Mouse (Mus musculus) neural tube, postnatal 0 days (tissue): ENCODE data around the gene Cpt1c. TPM values are rescaled to one million over a fixed set of nuclear protein-coding genes. Genes with fewer than 3 reads are reported as not detected.

ENCODE experiments used
- microRNA-seq: library from miRNA; unstranded; fragments of <30 nt; microRNA quantifications from one replicate; pipeline ENCODE4, GENCODE M21; 2016
- polyA plus RNA-seq: library from polyadenylated mRNA; unstranded; fragments of >200 nt; fragmentation: Nextera tagmentation; extraction: Ambion mirVana; gene quantifications from 2 replicates; pipeline ENCODE4 v1.2.1, GENCODE M21; 2015

The Cpt1c gene
- 47.3 and 54.4 TPM in 2 replicates for polyA plus RNA-seq

DNA sequence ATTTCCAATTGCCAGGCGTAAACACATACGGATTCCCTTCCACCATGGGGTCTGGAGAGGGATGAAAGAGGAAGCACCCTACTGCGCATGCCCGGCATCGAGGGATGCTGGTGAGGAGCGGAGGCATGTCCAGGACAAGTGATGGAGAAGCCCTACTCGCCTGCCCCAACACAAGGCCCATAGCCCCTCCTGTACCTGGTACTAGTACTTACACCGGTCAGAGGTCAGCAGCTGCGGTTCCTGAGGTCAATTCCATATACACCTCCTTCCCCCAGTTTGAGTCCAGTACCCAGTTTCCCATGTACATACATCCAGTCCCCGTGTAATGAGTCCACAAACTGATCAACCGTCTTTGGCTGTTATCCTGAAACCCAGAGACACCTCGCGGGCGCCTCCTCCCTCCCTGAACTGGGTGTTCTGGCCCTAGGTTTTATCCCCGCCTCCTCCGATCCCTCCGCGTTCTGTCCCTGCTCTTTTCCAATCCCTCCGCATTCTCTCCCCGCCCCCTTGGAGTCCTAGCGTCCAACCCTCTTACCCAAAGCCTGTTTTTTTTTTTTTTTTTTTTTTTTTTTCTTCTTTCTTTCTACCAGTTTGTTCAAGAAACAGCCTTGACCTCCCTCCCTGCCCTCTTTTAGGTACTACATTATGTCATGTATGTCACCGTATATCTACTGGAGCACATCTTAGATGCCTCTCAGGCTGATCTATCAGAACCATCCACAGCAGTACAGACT lies at the start of gene Cpt1c:
TSS of gene Cpt1c (minus strand) at position 469 of the 734 bp plus-strand sequence.

DNA sequence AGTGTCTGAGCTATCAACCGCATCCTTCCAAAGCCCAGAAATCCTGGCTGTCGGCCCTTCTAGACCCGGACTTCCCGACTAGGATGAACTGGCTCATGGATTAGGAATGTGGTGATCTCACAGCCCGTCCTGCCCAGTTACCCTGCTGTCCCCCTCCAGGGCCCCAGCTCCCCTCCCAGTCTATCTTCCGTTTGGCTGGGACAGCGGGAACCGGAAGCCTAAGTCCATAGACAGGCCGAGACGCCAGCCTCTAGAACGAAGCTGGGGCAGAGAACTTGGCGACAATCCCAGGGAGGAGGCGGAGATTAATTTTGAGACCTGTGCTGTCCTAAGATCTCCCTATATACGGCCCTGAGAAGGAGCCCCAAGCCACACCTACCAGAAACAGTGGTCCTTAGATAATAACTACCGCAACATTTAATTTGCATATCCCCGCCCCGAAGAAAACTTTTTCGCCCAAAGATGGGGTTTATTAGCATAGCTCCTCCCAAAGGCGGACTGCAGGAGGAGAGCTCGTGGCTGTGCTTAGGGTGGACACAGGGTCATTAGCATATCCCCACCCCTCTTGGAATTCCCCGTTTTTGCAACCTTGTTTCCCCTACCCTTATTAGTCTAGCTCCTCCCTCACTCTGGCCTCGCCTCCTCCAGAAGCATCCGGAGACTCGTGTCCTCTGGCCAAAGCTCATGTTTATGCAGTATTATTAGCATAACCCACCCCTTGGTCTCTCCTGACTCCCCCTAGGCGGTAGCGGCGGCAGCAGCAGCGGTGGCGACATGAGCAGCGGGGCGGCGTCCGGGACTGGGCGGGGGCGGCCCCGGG lies 42.8 kb upstream of the Cpt1c start, which contains the start of gene Rras:
TSS of gene Rras (plus strand) at position 720 of the 820 bp plus-strand sequence.

DNA sequence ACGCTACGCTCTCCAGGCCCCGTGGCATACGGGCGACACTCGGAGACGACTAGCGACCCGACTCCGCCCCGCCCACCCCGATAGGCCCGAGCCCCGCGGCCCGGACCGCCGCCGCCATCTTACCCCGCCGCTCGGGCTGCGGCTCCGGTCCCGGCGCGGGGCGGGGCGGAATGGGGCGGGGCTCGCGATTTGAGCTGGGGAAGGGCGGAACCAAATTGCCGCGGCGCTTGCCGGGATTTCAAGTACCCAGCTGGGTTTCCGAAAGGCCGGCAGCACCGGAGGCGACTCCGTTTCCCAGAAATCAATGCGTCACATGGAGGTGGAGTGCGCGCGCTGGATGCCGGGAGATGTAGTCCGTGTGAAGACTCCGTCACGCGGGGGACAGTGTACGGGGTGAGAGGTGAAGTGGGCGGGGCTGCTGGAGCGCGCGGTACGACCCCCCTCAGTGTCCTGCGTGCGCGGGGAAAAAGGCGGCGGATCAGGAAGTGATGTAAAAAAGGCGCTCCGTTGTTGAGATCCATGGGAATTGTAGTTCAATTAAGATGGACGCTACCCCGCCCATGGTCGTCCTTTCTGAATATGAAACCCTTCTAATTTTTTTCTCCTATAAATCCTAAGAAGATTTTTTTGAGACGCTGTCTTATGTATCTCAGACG lies 41.4 kb upstream of the Cpt1c start, which contains the start of gene Scaf1:
TSS of gene Scaf1 (minus strand) at position 407 of the 656 bp plus-strand sequence.

GRCm38 (mm10) chr7:44998501-44998955 lies 23.9 kb upstream of the Cpt1c start, which contains the start of gene Bcl2l12:
Bcl2l12 (minus strand) TSS chr7:44998712.

GRCm38 (mm10) chr7:44997231-44997939 lies 22.7 kb upstream of the Cpt1c start, which contains the start of gene Irf3:
Irf3 (plus strand) TSS chr7:44997648.

GRCm38 (mm10) chr7:44986192-44986878 lies 11.7 kb upstream of the Cpt1c start, which contains the start of gene Prmt1:
Prmt1 (minus strand) TSS chr7:44986568.

DNA sequence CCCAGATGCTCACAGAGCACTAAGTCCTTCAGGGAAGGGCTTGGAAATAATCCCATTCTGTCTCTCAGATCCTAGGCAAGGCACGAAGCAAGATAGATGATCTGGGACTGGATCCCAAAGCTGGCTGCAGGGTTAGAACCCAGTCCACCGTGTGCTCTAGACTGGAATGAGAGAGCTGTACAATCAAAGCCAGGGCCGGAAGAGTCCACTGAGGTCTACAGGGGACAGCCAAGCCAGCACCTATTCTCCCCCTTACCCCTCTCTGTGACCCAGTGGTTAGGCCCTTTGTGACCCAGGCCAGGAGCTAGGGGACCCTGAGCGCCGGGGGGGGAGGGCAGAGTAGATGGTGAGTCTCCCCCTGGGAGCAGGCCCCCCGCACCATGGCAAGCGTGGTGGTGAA lies 31.7 kb downstream of the Cpt1c start, which contains the start of gene Tsks:
TSS of gene Tsks (plus strand) at position 301 of the 400 bp plus-strand sequence.

DNA sequence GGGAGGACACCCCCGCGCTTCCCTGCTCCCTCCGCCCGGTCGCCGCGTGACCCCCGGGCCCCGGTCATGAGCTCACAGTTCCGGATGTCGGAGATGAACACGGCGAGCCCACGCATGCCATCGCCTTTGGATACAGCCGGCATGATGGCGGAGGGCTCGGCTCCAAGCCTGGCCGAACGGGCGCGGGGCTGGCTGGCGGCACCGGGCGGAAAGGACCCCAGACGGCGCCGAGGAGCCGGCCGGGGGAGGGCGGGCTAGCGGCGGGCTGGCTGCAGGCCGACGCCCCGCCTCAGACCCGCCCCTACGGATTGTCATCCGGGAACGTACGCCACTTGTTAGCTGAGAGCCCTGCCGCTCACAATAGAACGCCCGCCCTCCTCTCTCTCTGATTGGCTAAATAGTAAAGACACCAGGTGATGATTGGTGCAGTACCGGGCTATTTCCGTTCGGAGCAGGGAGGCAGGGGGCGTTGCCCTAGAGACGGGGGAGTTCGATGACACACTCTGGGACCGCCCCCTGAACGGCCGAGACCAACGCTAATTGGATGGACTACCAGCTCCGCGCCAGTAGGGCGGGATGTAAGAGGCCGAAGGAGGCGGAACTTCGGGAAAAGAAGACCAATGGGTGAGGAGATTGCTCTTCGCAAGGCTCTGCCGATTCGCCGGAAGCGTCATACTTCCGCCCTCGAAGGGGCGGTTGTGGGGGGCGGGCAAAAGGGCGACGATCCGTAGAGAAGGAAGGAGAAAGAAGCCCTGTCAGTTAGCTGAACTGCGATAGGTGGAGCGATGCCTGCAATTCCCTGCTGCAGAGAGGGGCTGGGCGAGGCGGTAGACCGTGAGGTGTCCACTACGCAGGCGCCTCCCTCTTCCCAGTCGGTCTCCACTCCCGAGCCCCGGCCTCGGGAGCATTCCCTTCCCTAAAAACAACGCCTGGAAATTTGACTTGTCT lies 45.2 kb downstream of the Cpt1c start, which contains the start of gene Ap2a1:
TSS of gene Ap2a1 (minus strand) at position 293 of the 948 bp plus-strand sequence.

Small RNA genes within 50 kb of the gene (microRNA-seq; reads per million reads assigned to microRNA genes)
- gene Mir7054 = not detected

Other genes starting within 250 kb of the Cpt1c start
- gene Vrk3, start 226.4 kb downstream of the Cpt1c start, polyA plus RNA-seq = 26.6 and 27.4 TPM in 2 replicates
- 0.77 and 0.92 TPM in 2 replicates for gene Zfp473, start 223.8 kb downstream of the Cpt1c start, polyA plus RNA-seq
- gene Nup62, start 158.8 kb downstream of the Cpt1c start, polyA plus RNA-seq = 30.3 and 34.3 TPM in 2 replicates
- gene Il4i1, start 158.5 kb downstream of the Cpt1c start, polyA plus RNA-seq = 0.65 and 0.75 TPM in 2 replicates
- gene Atf5, start 158.2 kb downstream of the Cpt1c start, polyA plus RNA-seq = 4.6 TPM in 2 replicates
- gene Akt1s1, start 125.9 kb downstream of the Cpt1c start, polyA plus RNA-seq = 90.2 and 91.0 TPM in 2 replicates
- gene Tbc1d17, start 125.8 kb downstream of the Cpt1c start, polyA plus RNA-seq = 103 and 107 TPM in 2 replicates
- gene Pnkp, start 117.7 kb downstream of the Cpt1c start, polyA plus RNA-seq = 27.6 and 30.9 TPM in 2 replicates
- gene Ptov1, start 105.1 kb downstream of the Cpt1c start, polyA plus RNA-seq = 473 and 497 TPM in 2 replicates
- 102 and 116 TPM in 2 replicates for gene Med25, start 82.1 kb downstream of the Cpt1c start, polyA plus RNA-seq
- gene Fuz, start 78.8 kb downstream of the Cpt1c start, polyA plus RNA-seq = 15.0 and 17.1 TPM in 2 replicates
- gene Ap2a1, start 45.4 kb downstream of the Cpt1c start, polyA plus RNA-seq = 115 and 126 TPM in 2 replicates
- gene Tsks, start 31.6 kb downstream of the Cpt1c start, polyA plus RNA-seq = 0.13 and 0.25 TPM in 2 replicates
- gene Prmt1, start 11.7 kb upstream of the Cpt1c start, polyA plus RNA-seq = 421 and 486 TPM in 2 replicates
- gene Irf3, start 22.8 kb upstream of the Cpt1c start, polyA plus RNA-seq = 39.9 and 41.6 TPM in 2 replicates
- 9.2 and 11.8 TPM in 2 replicates for gene Bcl2l12, start 23.9 kb upstream of the Cpt1c start, polyA plus RNA-seq
- 46.4 and 54.3 TPM in 2 replicates for gene Scaf1, start 41.5 kb upstream of the Cpt1c start, polyA plus RNA-seq
- gene Rras, start 43.1 kb upstream of the Cpt1c start, polyA plus RNA-seq = 19.6 and 25.6 TPM in 2 replicates
- gene Prr12, start 78.0 kb upstream of the Cpt1c start, polyA plus RNA-seq = 9.7 and 11.6 TPM in 2 replicates
- 59.8 and 66.5 TPM in 2 replicates for gene Nosip, start 87.6 kb upstream of the Cpt1c start, polyA plus RNA-seq
- 14.7 and 15.8 TPM in 2 replicates for gene Prrg2, start 87.8 kb upstream of the Cpt1c start, polyA plus RNA-seq
- gene Rcn3, start 117.4 kb upstream of the Cpt1c start, polyA plus RNA-seq = 57.0 and 59.7 TPM in 2 replicates
- 50.0 and 59.6 TPM in 2 replicates for gene Fcgrt, start 129.0 kb upstream of the Cpt1c start, polyA plus RNA-seq
- gene Rps11, start 149.6 kb upstream of the Cpt1c start, polyA plus RNA-seq = 748 and 784 TPM in 2 replicates
- 715 and 776 TPM in 2 replicates for gene Rpl13a, start 153.9 kb upstream of the Cpt1c start, polyA plus RNA-seq
- 0.63 TPM in 1 of 2 replicates, not detected in the other for gene Gm45713, start 161.4 kb upstream of the Cpt1c start, polyA plus RNA-seq
- 2.4 and 2.9 TPM in 2 replicates for gene Flt3l, start 161.6 kb upstream of the Cpt1c start, polyA plus RNA-seq
- gene Pih1d1, start 179.5 kb upstream of the Cpt1c start, polyA plus RNA-seq = 63.5 and 72.6 TPM in 2 replicates
- gene Aldh16a1, start 179.7 kb upstream of the Cpt1c start, polyA plus RNA-seq = 14.5 and 17.7 TPM in 2 replicates
- 0.29 and 1.2 TPM in 2 replicates for gene Slc17a7, start 189.1 kb upstream of the Cpt1c start, polyA plus RNA-seq
- gene Gfy, start 204.7 kb upstream of the Cpt1c start, polyA plus RNA-seq = not detected in 2 replicates
- gene Pth2, start 206.1 kb upstream of the Cpt1c start, polyA plus RNA-seq = not detected in 2 replicates
- 0.42 and 0.50 TPM in 2 replicates for gene Ccdc155, start 230.0 kb upstream of the Cpt1c start, polyA plus RNA-seq
- 27.6 and 29.1 TPM in 2 replicates for gene Dkkl1, start 237.3 kb upstream of the Cpt1c start, polyA plus RNA-seq
- gene Tead2, start 240.9 kb upstream of the Cpt1c start, polyA plus RNA-seq = 18.3 and 18.6 TPM in 2 replicates